Mouse (Mus musculus) heart, embryonic 14.5 days (tissue): ENCODE results near the gene Pop5. TPM values are rescaled to one million over a fixed set of nuclear protein-coding genes. Genes with fewer than 3 reads are reported as not detected.
A peak's percentile ranks its signal among the peaks of the same experiment; 100 is the strongest.

ENCODE experiments used
- ATAC-seq: fragments of 200-750 bp; cut with Nextera tagmentation; 2 replicates; pipeline ENCODE4 v1.8.0; 2017; ENCODE audit warnings: low read depth, moderate TSS enrichment; ENCODE audit not compliant: insufficient number of reproducible peaks, insufficient read depth, low FRiP score
- H3K27ac ChIP-seq, 2 experiments: fragments of 200-500 bp in 1 of 2; fragments of 300-500 bp in 1 of 2; sonication (generic) in 1 of 2; replicated peaks in 1 of 2; 2 replicates each; pipeline ENCODE4 v1.5.1; 2012 to 2014; ENCODE audit warnings: low read depth in 2 of 2, low read length in 2 of 2, control low read depth in 1 of 2, mild to moderate bottlenecking in 1 of 2, mixed read lengths in 1 of 2; ENCODE audit not compliant: control insufficient read depth in 1 of 2, insufficient read depth in 1 of 2
- H3K27me3 ChIP-seq: fragments of 300-500 bp; sonication (generic); 2 replicates; pipeline ENCODE4 v1.6.1; 2014; ENCODE audit warnings: mild to moderate bottlenecking, low read length, control low read depth; ENCODE audit not compliant: control insufficient read depth, insufficient read depth
- H3K36me3 ChIP-seq: fragments of 300-500 bp; sonication (generic); 2 replicates; pipeline ENCODE4 v1.6.1; 2014; ENCODE audit warnings: mild to moderate bottlenecking, control low read depth, low read length, mixed read lengths; ENCODE audit not compliant: control insufficient read depth, insufficient read depth
- H3K4me1 ChIP-seq, 2 experiments: fragments of 200-500 bp in 1 of 2; fragments of 300-500 bp in 1 of 2; sonication (generic) in 1 of 2; 2 replicates each; pipeline ENCODE4 v1.6.1; 2012 to 2014; ENCODE audit warnings: low read length in 2 of 2, control low read depth in 1 of 2, mixed read lengths in 1 of 2; ENCODE audit not compliant: control insufficient read depth in 2 of 2, insufficient read depth in 2 of 2
- H3K4me2 ChIP-seq: fragments of 300-500 bp; sonication (generic); 2 replicates; pipeline ENCODE4 v1.6.1; 2014; ENCODE audit warnings: mild to moderate bottlenecking, low read length
- H3K4me3 ChIP-seq, 2 experiments: fragments of 200-500 bp in 1 of 2; fragments of 300-500 bp in 1 of 2; sonication (generic) in 1 of 2; 2 replicates each; pipeline ENCODE4 v1.5.1; 2012 to 2014; ENCODE audit warnings: low read length in 2 of 2, mild to moderate bottlenecking in 2 of 2, control low read depth in 1 of 2, low read depth in 1 of 2, moderate library complexity in 1 of 2; ENCODE audit not compliant: control insufficient read depth in 1 of 2, insufficient read depth in 1 of 2
- H3K9ac ChIP-seq: fragments of 300-500 bp; sonication (generic); 2 replicates; pipeline ENCODE4 v1.6.1; 2014; ENCODE audit warnings: mild to moderate bottlenecking, low read length
- H3K9me3 ChIP-seq: fragments of 300-500 bp; sonication (generic); 2 replicates; pipeline ENCODE4 v1.6.1; 2016; ENCODE audit warnings: low read length, control low read depth; ENCODE audit not compliant: control insufficient read depth
- WGBS: fragments of 180-500 bp; shearing (Covaris S2); extraction: QIAGEN DNeasy Blood & Tissue Kit; methylation state at CpG from one replicate; pipeline ENCODE4 v1.1.7; 2014; 5-methylcytosine and 5-hydroxymethylcytosine counted together
- polyA plus RNA-seq: library from polyadenylated mRNA; unstranded; fragments of >200 nt; fragmentation: Nextera tagmentation; extraction: Ambion mirVana; gene quantifications from 2 replicates; pipeline ENCODE4 v1.2.1, GENCODE M21; 2014

The Pop5 gene
- 62.8 and 66.7 TPM in 2 replicates for polyA plus RNA-seq

DNA sequence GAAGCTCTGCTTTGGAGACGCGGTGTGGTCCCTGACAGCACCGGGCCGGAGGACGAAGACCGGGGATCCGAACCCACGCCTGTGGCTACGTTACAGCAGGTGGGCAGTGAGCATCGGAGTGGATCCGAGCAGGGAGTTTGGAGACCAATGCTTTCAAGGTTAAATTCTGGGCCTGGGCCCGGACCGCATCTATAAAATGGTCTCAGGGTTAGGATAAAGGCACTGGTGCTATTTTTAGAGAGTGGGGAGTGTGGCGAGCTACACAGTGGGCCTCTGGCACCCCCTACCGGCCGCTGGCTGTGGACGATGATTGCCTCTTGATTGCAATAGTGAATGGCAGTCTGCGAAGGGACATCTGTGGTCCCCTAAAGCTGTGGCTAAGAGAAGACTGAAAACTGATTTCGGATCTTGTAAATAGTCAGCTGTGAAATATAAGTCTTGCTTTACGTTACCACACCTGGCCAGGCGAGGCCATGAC, at the start of gene Pop5:
TSS of gene Pop5 (plus strand) at position 51 of the 478 bp plus-strand sequence.
- H3K27me3 ChIP-seq, result no peaks in the 10 kb centered on the region
- peaks cover 14 to 20% of the 10 kb centered on the region in 2 experiments for H3K4me1 ChIP-seq
- H3K4me2 ChIP-seq, result peak within 1 kb of the TSS; percentile 88
- peak; percentile 33 for ATAC-seq
- peak within 1 kb of the TSS; percentile 81 for H3K9ac ChIP-seq
- peaks cover 16% of the 10 kb centered on the region for H3K36me3 ChIP-seq
- no peak within 1 kb of the TSS; a peak in 1 of 4 replicates for H3K27ac ChIP-seq
- peak within 1 kb of the TSS; percentile 50 to 65 for H3K4me3 ChIP-seq
- WGBS, result under 1% methylated on average over 21 of the region's 21 CpGs
- H3K9me3 ChIP-seq, result no peaks in the 10 kb centered on the region

DNA sequence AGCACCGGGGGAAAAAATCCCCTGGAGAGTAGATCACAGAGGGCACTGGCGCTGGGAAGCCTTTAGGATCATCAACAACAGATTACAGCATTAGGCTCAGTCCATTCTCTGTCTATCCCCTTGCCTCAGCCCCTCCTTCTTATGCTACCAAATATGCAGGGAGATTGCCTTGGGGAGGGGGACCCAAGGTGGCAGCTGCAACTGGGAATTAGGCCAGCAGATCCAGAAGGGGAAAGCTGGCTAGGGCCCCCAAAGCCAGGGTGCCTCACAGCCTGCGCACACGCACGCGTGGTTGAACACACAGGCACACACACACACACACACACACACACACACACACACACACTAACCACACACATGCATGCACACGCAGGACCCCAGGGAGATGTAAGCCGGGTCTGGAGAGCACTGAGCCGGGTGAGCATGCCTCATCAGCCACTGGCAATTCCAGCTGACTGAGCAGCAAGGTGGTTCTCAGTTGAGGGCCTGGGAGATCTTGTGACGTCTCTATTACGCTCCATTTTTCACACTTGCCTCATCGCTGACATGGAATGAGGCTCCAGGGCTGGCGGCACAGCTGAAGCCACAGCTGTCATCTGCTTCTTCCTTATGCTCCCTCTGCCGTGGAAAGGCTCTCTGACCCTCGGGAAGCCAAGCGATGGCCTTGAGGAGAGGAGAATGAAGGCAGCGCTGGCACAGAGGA, 49.1 kb upstream of the Pop5 start:
- 37% methylated on average over 17 of the region's 17 CpGs for WGBS
- H3K4me3 ChIP-seq, result peak overlapping the region; percentile 4 to 15; a peak in 1 of 4 replicates
- H3K4me1 ChIP-seq, result peaks cover 32 to 37% of the 10 kb centered on the region in 2 experiments
- ATAC-seq, result no peak
- no peaks in the 10 kb centered on the region; the same call in 1 of the 2 replicates for H3K9me3 ChIP-seq
- H3K4me2 ChIP-seq, result peak overlapping the region; percentile 54
- peak overlapping the region in 1 of 2 experiments; percentile 37; a peak in 1 of 4 replicates for H3K27ac ChIP-seq
- peak overlapping the region; percentile 34; the same call in 1 of the 2 replicates for H3K9ac ChIP-seq
- H3K36me3 ChIP-seq, result no peaks in the 10 kb centered on the region
- H3K27me3 ChIP-seq, result peaks cover 22% of the 10 kb centered on the region

DNA sequence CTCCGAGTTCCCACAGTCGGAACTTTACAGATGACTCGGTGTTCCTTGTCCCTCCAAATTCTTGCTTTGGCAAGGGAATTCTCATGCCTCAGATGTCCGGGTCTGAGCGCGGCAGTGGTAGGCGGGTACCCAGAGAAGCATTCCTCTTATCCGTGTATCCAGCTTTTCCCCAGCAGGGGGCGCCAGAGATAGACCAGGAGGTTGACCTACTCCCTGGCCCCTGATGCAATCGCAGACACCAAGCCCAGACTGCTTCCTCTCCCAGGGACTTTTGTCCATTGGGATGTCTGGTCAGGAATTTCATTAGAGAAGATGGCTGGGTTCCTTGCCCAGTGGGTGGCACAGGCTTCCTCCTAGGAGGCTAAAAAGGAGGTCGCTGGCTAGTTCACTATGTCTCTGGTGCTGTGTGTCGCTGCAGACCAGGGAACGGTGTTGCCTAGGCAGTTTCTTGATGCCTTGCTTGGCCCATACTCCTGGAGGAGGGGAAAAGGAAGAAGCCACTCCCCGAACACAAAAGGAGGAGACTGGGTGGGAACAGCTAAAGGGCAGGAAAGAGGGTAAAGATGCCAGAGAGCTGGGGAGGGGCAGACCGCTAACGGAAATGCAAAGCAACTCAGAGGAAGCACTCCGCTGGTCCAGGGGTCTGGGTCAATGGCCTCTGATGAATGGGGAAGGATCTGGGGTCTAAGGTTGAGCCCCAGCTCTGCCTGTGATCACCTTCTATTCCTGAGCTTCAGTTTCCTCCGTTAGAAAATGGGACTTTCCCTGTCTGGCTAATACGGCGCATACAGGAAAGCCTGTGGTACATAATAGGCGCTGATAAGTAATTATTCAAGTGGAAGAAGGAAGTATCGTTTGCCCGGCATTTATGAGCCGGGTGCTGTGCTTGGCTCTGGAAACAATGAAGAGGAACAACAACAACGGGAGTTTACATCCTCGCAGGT, 48.2 kb upstream of the Pop5 start:
- Histone ChIP-seq H3K27ac (peak overlapping the region; percentile 57 to 58; a peak in 3 of 4 replicates), H3K4me3 (peak overlapping the region; percentile 4 to 15; a peak in 1 of 4 replicates), H3K36me3 (no peaks in the 10 kb centered on the region), H3K9me3 (no peaks in the 10 kb centered on the region; the same call in 1 of the 2 replicates), H3K4me1 (peaks cover 24 to 31% of the 10 kb centered on the region in 2 experiments), H3K9ac (no peak overlapping the region), H3K27me3 (peaks cover 31% of the 10 kb centered on the region), H3K4me2 (peak overlapping the region; percentile 54)
- 20% methylated on average over 26 of the region's 26 CpGs for WGBS
- ATAC-seq, result peak; percentile 71

DNA sequence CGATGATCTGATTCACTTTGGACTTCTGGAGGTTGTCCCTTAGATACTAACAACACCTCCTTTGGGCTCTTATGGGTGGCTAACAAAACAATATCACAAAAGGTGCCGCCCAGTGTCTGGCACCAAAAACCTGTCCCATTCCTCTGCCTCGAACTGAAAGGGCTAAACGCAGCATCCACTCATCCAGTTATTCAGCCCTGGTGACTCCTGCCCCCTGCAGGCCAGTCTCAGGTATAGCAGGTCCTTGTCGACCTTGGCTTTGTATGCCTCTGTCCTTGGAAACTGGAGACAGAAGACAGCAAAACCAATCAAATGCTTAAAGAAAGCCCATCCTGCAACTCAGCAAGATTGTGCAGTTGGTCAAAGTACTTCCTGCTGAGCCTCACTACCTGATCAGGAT, 46.8 kb upstream of the Pop5 start:
- no peak for ATAC-seq
- no peak overlapping the region for H3K9ac ChIP-seq
- H3K27me3 ChIP-seq, result peaks cover 45% of the 10 kb centered on the region
- no peaks in the 10 kb centered on the region; the same call in 1 of the 2 replicates for H3K9me3 ChIP-seq
- no peaks in the 10 kb centered on the region for H3K36me3 ChIP-seq
- H3K4me1 ChIP-seq, result peaks cover 16 to 30% of the 10 kb centered on the region in 2 experiments
- H3K4me3 ChIP-seq, result no peak overlapping the region
- no peak overlapping the region for H3K4me2 ChIP-seq
- no peak overlapping the region for H3K27ac ChIP-seq
- WGBS, result 48% methylated on average over 5 of the region's 5 CpGs

DNA sequence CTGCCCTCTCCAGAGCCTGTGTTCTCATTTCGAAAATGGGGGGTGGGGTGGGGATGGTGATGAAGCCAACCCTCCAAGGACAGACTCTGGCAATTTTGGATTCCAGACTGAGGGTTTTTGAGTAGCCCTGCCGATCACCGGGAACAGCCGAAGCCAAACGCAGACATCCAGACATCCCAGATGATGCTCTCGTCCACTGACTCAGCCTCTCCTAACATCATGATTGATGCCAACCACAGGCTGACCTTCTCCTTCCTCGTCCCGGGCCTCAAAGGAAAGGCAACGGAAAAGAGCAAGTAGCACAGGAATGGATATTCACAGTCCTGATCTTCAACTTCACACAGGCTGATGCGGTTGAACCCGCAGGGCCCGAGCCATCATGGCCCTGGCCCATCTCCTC, 45.6 kb upstream of the Pop5 start:
- Histone ChIP-seq H3K36me3 (no peaks in the 10 kb centered on the region), H3K9ac (no peak overlapping the region), H3K4me2 (no peak overlapping the region), H3K27ac (no peak overlapping the region), H3K4me3 (no peak overlapping the region), H3K9me3 (no peaks in the 10 kb centered on the region; the same call in 1 of the 2 replicates), H3K27me3 (peaks cover 57% of the 10 kb centered on the region), H3K4me1 (peaks cover 17 to 37% of the 10 kb centered on the region in 2 experiments)
- WGBS, result 76% methylated on average over 12 of the region's 12 CpGs
- ATAC-seq, result no peak

DNA sequence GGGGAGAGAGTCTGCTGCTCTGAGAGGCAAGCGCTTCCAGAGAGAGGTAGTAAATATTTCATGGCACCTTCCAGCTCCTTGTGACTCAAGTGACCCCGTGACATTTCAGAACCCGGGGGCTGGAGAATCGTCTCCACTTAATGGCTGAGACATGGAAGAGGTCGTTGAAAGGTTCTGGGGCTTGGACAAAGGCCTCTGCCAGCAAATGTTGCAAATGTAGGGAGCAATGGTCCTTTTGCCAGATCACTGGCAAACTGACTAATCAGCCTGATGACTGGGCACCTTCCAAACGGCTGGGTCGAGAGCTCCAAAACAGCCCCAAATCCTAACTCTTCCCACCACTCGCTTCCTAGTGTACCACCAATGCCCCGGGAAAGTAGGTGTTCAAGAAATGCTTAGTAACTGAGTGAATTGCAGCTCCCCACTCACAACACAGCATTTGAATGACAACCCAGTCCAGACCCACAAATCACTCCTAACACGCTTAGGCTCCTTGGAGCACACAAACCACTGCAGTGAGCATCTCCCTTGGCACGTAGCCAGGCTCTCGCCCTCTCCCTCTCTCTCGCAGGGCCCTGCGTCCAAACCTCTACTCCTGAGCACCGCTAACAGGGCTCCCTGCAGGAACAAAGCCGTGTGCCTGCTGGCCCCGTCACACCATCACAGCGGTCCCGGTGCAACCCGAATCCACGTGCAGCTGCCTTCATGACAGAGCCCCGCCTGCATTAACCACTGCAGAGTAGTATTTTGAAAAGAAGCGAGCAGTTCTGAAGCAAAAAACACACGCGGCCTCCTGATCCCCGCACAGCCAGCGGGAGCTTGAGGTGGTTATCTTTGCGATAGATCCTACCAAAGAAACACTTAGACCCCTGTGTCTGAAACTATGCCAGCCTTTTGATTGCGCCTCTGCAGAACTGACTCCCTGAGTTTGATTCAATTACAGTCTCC, 43.5 kb upstream of the Pop5 start:
- Histone ChIP-seq H3K4me1 (peaks cover 9 to 26% of the 10 kb centered on the region in 2 experiments), H3K36me3 (no peaks in the 10 kb centered on the region), H3K9ac (no peak overlapping the region), H3K9me3 (no peaks in the 10 kb centered on the region; the same call in 1 of the 2 replicates), H3K4me3 (0 out of 4 replicates have a peak overlapping the region, but pooled peaks of 1 of the 2 experiments have one; percentile 60), H3K27ac (no peak overlapping the region), H3K27me3 (peaks cover 70% of the 10 kb centered on the region), H3K4me2 (no peak overlapping the region)
- ATAC-seq, result no peak
- WGBS, result 9% methylated on average over 29 of the region's 29 CpGs
